Mouse (Mus musculus) megakaryocyte, embryonic 14.5 days (primary cell): ENCODE data around the gene Gphb5.

Experiments used
- FLI1 ChIP-seq: IDR thresholded peaks from 2 replicates; pipeline ENCODE4 v1.6.1; 2012; ENCODE audit warnings: low read length, inconsistent platforms, mixed read lengths
- GATA1 ChIP-seq: IDR thresholded peaks from 3 replicates; pipeline ENCODE4 v1.6.1; 2012; ENCODE audit warnings: mixed read lengths, low read length, inconsistent platforms, borderline replicate concordance

DNA sequence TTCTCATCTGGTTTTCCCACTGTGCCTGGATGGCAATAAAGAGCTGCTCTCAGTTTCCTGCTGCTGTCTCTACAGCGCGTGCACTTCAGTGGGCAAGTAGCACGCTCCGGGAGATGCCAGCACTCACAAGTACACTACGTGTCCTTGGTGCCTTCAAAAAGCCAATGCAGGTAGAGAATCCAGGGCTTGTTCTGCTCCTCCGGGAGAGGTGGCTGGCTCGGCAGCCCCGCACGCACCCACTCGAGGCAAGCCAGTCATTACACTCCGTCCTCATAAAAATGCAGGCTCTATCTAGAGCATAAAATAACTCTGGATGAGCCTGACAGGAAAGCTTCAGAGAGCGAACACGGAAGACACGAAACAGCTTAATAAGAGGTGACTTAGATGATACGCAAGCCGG, 54.1 kb downstream of the Gphb5 start:
- TF ChIP-seq GATA1 (no peak), FLI1 (no peak)
